Mouse (Mus musculus) liver (tissue): ENCODE results near the gene Arid3b.
A peak's percentile ranks its signal among the peaks of the same experiment; 100 is the strongest.

Source experiments
- DNase-seq: peaks from one replicate; pipeline ENCODE4 v3.0.0-alpha.2; 2020; ENCODE audit warnings: mixed read lengths

Arid3b gene

DNA sequence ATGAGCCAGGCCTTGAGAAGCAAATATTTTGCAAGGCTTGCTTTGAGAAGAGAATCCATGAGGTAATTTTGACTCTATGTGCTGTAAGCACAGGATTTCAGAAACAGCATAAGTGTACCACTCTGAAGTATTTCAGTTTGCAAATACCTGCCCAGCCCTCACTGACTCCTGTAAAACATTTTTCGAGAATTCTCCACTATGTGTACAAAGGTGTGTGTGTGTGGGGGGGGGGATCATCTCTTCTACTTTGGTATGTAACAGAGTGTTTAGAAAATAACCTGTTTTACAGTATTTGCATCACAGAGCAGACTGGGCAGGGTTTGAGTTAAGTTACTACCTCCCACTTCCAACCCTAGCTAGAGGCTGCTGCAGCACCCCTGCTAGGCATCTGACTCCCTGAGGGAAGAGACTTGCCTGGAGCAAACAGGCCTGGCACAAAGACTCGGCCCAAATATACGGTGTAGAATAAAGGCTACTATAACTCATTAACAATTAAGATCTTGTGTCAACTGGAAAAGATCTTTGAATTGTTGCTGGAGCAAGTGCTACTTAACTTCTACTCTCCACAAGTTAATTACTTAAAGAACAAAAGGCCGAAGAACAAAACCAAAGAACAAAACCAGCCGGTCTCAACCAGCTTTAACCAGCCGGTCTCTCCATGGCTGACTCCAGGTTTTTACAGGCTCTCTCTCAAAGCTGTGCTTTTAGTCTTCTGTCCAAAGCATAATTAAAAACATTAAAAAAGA lies 6.6 kb downstream of the Arid3b start:
- no peak for DNase-seq

DNA sequence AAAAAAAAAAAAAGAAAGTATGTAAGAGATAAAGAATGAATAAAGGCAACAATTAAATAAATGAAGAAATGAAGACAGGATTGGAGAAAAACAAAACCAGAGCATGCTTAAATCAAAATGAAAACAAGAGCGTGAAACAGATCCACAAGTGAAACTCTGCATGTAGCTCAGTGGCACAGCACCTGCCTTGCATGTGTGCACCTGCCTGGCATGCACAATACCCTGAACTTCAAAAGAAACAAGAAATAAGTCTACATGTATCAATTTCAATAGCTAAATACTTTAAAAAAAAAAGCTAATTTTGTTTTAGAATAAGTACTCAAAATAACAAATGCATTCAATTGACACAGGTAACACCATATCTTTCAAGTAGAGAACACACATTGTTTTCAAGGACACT lies 13.2 kb downstream of the Arid3b start:
- no peak for DNase-seq

DNA sequence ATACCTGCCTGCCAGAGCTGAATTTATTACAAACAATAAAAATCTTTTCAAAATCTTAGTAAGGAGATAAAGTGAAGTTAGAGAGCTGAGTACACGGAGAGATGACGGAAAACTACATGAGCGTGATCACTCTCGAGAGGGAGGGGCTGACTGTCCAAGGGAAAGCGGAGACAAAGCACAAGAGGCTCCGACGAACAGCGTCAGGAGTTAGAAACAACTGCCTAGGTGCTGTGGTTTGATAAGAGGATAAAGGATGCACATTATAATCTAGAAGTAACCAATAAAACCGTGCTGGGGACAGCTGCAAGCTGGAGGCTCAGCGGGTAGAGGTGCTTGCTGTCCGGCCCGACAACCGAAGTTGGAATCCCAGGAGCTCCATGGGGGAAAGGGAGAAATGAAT lies 13.8 kb downstream of the Arid3b start:
- DNase-seq = no peak

DNA sequence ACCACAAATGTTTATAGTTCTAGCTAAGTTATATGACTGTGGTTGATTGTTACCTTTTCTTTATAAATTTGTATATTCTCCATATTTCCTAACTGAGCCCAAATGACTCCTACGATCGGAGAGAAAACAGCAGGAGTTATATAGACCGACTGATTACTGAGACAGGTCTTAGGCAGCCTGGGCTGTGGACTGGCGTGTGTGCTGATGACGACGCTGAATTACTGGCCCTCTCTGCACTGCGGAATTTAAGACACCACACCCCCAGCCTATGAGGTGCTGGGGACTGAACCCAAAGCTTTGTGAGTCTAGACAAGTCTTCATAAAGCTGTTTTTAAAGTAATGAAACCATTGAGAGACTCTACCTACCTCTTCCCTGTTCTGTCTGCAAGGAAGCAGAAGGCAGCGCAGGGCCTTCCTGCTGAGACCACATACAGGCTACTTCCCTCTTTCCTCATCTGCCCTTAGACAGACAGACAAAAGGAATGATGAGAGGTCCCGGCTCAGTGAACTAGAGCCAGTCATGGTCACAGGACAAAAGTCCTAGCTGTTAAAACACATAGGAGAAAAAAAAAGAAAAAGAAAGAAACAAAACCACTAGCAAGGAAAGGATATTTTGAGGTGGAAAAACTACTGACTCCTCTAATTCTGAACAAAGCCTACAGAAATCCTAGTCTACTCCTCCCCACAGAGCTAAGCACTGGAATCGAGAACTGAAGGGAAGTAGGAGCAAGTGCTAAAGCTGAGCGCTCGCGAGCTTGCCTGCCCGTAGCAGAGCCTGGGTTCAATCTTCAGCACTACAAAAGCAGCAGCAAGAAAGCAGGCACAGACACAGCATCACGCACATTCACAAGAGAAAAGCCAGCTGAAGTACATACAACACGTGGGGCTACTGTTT lies 16.2 kb downstream of the Arid3b start:
- DNase-seq = no peak

DNA sequence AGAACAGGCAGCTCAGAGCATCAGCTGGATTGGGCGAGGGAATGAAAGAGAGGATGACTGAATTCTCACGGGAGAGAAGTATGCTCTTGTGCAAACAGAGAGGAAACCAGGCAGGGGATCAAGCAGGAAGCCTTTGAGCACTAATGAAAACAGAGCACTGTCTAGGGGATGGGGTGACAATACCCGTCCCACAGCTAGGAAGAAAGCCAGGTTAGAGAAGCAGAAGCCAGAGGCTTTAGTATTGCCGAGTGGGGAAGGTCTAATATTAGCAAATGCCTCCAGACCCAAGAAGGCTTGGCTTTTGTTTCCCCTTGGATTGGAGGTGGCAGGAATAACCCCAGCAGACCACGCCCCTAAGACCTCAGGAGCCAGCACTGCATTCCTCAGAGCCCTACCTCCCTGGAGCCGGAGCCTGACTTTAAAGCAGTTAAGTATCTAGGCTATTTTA lies 19.3 kb downstream of the Arid3b start:
- no peak for DNase-seq

DNA sequence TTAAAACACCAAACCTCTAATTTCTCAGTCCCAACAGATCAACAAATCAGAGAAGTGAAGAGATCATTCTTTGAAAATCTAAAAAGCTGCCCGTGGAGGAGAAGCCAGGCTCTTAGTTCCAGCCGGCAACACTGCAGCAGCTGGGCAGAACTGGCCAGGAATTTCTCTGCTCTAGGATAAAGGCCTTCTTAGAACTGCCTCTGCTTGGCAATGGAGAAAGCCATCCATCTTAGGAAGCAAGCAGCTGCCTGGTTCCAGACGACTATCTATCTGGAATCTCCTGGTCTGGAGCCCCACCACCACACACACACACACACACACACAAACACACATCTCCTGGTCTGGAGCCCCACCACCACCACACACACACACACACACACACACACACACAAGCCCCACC lies 21.7 kb downstream of the Arid3b start:
- DNase-seq = no peak

DNA sequence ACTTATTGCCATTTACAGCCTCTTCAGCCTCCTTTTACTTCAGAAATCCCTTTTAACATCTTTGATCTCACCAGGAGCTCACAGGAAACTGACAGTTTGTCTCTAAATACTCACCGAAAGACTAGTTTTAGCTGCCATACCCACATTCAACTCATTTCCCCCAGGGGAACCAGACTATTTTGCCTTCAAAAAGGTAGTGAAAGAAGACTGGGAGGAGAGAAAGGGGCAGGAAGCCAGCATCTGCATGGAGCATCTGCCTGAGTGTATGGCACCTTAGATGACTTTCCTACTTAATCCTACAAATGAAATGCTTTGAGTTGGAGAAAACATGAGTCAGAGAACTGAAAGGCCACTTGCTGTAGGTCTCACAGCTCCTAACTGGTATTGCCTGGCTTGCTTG lies 22.6 kb downstream of the Arid3b start:
- no peak for DNase-seq

DNA sequence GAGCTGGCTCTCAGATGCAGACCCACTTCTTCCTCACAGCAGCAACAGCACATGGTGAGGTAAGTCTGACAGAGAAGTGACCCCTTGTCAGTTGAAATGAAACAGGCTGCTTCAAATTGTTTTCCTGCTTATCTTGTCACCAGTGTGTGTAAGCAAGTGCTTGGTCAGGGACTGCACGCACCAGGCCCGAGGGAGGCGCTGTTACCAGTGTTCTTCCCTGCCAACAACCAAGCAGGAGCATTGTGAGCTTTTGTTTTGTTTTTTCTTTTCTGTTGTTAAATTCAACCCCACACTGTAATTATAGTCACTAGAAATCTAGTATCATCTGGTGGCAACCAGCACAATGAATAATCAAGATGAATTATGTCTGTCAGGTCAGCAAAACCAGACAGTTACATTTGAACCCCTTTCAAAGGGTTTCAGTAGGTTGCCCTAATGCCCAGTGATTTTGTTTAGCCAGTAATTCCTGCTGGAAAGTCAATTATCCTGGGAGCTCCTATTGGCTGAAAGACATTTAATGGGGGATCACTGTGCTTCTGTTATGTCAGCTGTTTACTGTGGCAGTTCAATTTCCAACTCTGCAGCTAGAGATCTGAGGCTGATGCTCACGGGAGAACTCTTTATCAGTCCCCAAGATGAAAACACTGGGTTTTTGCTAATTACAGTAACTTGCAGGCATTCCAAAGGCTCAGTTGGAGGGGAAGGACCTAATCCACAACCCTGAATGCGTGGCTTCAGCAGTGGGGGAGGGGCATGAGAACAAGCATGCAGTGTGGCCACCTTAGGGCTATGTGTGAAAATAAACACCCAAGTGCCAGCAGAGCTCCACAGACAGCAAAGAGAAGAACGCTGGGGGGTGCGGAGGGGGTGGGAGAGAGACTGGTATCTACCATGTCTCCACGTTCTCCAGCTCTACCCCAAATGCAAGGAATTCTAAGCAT lies 24.5 kb downstream of the Arid3b start:
- no peak for DNase-seq

DNA sequence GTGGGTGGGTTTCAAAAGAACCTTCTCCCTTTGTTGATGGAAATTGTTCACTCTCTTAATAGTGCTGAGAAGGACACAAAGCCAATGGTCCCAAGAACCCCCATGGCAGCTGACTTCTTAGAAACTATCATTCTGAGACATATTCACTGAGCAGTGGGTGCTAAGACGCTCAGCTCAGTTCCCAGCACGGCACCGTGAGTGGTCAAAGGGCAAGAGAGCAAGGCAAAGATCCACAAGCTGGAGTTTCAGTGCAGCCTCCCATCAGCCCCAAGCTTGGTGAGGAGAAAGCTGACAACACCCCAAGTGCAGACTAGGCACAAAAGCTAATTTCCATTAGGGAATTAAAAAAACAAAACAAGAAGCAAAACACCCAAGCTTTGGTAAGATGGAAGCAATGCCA lies 25.9 kb downstream of the Arid3b start:
- no peak for DNase-seq

DNA sequence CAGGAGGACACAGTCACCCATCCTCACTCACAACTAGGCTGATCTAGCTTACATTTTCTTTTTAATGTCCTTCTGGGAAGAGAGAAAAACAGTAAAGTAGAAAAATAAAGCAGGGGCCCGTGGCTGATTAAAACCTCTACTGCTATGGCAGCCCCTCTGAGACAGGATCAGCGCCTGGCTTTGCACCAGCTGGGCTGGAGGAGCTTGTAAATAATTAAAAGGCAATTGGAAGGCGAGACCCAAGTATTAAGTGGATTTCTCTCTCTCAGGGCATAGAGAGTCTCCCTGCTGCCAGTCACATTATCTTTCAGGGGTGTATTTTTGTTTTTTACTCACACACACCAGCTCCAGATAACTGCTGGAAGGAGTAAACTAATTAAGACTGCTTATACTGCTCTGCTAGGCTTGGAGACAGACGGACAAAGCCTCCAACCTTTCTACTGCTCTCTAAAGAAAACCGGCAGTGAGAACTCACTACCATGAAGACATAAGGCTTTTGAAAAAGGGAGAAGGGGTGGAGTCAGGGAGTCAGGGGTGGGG lies 27.8 kb downstream of the Arid3b start:
- DNase-seq = no peak

DNA sequence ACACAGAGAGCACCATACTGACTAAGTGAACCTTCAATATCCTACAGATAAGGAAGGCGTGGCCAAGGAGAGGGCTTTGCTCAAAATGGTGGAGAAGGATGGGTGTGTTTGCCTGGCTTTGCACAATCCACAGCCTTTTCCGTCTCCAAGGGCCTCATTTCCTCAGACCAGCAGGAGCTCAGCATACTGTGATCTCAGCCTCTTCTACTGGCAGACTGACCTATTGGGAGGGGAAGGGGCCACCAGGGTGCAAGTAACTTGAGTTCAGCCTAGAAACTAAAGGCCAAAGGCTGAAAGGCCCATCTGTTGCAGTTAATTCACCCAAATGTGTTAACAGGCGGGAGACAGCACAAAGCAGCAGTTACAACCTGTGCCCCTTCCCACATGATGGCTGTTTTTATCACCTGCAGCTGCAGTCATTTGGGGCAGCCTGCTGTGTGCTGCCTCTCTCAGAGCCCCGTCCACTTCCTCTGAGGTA lies 29.4 kb downstream of the Arid3b start:
- DNase-seq = peak; percentile 40

DNA sequence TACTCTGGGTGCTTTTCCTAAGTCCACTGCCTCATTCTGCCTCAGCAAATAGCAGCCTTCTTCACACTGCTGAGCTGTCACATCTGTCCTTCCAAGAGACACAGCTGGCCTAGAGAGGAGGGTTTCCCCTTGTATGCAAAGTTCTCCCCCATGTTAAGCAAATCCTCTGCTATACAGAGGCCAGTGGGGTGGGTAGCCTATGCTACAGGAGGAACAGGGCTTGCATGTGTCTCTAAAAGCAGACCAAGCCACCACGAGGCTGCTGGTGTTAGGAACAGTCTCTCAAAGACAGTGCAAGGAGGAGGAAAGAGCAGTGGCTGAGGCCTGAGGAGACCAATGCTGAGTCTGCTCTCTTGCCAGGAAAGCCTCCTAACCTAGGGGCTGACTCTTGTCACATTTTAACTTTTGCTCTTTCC lies 30.5 kb downstream of the Arid3b start:
- no peak for DNase-seq

DNA sequence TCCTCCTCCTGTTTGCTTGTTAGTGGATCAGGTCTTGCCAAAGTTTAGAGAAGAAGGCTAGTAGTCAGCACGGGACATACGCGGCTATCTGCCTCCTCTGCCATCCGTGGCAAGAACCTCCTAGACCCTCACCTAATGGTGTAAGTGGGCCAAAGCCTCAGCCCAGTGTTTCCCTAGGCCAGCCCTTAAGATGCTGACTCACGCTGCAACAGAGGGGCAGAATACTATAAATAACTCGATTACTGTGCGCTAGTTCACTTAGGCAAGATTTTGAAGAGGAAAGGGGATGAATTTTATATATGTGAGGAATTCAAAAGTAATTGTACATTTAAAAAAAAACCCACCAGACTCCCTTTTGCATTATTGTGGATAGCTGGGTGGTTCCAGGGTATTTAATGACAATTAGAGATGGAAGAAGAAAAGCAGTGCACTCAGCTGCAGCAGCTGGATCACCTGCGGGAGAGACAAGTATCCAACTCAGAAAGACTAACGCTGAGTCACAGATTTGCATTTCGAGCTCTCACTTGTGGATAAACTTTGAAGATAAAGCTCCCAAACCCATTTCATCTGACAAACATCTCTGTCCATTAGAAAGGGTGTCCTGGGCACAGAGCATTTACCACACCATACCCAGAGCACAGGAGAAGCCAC lies 31.4 kb downstream of the Arid3b start:
- peak; percentile 29 for DNase-seq

DNA sequence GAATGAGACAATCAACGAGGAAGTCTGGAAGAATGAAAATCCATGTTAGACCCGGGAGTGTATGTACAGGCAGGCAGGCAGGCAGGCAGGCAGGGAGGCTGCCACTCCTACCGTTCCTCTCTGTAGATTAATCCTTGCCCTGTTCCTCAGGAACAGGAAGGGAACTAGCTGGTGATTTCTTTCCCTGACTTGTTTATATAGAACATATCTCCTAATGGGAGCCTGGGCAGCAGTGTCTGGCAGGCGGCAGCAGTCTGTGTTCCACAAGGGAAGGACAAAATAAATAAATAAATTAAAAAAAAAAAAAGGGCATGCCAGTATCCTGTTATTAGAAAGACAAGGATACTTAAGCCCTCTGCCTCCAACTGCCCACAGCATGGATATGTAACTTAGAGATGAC lies 32.8 kb downstream of the Arid3b start:
- DNase-seq = no peak

DNA sequence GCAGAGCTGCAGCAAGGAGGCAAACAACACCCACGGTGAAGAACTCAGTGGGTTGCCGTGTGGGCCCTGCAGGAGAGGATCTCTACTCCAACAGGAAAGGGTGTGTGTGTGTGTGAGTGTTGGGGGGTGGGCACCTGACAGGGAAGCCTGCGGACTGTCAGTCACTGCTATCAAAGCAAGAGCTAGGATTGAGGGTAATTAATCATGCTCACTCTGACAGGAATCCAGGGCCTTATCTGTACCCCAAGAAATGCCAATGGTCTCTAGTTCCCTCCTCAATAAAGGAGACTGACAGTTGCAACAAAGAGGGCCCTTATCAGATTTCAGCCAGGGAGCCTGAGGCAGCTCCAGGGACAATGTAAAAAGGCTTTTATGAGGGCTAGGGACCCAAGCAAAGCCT lies 33.5 kb downstream of the Arid3b start:
- no peak for DNase-seq

DNA sequence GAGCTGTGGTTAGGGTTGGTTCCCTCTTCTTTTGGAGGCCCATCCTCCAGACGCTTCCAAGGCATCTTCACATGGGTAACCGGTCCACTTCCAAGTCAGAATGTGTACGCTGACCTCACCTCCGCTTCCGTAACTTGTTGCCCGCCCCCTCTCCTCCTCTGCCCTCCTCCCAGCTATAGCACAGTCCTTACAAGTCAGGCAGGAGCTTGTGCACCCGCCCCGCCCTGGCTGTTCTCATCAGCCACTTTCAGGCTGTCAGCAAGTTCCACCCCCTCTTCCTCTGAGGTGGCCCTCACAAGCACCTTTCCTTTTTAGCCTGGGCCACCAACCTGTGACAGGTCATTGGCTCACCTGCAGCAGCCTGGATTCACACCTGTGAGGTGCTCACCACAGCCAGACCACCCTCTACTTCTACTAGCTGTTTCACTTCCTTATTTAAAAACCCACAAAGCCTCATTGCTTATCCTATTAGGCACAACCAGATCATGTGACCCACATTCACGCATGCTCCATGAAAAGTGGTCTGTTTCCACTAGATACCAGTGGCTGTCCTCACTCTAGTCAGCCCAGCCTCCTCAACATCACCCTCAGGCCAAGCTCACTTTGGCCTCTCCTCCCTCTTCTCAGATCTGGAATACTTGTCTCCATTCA lies 36.1 kb downstream of the Arid3b start:
- peak; percentile 61 for DNase-seq

DNA sequence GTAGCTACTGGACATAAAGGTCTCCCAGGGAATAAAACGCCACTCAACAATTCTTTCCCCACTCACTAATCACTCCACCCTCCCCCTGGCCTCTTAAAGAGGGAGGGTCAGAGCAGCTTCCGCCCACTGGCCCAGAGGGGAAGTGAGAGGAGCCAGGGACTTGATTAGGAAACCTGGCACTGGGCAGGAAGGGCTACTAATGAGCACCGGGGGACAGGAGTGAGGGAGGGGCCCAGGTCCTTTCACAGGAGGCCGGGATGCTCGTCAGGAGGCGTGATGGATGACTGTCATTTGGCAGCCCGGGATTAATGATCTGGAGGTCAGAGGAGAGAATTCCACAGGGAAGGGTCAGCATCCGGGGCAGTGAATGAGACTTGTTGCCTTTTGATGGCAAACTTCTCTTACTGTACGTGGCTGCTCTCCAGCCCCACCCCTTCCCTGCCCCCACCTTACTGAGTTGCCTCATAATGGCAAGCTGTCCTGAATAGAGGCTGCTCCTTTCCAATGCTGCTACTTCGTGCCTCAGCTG lies 37.8 kb downstream of the Arid3b start:
- no peak for DNase-seq

DNA sequence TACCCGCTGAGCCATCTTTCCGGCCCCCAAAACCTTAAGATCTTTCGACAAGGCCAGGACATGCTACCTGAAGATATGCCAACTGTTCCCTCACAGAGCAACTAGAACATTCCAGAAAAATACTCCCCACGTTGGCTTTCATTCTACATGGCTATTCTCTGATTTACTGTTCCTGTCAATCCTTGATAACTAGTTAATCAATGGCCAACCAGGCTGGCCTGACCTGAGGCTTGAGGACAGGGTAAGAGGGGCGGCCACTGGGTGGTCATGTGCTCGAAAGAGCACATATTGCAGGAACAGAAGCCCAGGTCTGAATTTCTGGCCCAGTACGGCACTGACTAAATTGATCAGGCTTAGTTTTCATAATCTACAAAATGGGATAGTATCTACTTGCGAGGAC lies 39.1 kb downstream of the Arid3b start:
- no peak for DNase-seq

DNA sequence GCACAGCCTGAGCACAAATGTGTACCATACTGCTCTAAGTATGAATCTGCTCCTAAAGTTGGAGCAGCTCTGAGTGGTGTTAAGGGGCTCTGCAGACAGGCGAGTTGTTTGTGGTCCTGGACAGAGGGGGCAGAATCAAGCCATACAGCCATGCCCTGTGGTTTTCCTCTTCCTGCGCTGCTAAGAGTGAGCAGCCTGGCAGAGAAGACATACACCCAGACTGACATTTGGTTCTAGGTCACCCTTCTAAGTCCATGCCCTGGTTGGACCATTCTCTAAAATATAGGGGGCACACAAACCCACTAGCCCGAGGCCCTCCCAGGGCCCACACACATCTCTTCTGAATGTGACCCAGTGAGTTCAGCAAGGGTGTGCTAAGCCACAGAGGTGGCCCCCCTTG lies 46.9 kb downstream of the Arid3b start:
- DNase-seq = no peak

DNA sequence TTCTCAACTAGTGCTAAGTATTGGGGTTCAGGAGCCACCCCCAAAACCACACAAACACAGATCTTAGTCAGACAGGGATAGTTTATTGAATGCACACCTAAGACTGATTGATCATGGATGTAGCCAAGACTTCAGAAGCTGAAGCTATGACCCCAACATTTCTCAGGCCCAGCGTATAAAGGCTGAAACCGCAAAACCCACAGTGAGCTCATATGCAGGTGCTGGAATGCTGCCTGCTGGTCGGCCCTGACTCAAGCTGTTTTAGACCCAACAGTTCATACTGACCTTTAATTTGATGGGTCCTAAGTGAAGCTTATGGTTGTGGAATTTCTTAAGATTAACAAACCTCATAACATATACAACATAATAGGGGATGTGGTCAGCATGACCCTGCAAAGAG lies 53.9 kb downstream of the Arid3b start:
- no peak for DNase-seq

DNA sequence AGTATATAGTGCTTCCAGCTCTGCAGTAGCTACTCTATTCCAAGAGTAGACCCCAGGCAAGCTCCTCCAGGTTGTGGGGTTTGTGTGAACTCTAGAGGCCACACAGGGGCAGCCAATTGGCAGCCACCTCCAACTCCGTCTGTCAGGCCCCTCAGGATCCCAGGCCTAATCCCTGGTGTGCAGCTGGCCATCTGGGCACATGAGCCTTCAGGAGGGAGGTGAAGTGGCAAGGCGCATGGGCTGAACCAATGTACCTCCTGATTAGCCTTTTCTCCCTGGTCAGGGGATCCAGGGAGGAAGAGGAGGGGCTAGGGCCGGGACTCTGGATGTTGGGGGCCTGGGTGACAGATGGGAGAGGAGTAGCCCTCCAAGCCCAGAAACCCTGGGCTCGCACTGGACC lies 60.9 kb downstream of the Arid3b start:
- DNase-seq = no peak
